Mouse (Mus musculus): Measurements from ENCODE around the gene Hoxa11.

Hoxa11 gene

DNA sequence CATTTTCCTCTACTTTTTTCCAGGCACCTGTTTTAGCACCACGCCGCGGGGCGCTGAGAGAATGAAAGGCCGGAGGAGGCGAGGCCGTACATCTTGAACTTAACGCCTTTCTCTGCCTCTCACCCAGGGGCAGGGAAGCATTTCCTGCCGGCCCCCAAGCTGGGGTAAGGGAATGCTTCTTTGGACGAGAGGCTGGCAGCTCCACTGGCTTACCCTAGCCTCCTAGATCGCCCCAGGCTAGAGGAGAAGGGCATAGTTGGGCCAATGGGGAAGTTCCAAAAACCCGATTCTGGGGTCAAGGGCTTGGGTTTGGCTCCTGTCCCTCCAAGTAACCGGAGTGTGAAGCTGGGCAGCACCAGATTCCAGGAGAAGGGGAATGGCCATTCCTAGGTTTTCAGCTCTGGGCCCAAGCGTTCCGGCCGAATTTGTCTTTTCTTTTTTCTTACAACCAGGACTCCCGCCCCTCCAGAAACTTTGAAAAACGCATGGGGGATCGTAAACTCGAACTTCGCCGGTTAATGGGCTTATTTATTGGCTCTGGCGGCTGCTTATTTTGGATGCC is 12.5 kb downstream of the Hoxa11 start:
- DNase-seq (ENCODE audit: low spot score) = no peak

- DNase-seq (ENCODE audit: low spot score) = no peak
These were observed 13.0 kb downstream of the Hoxa11 start for GRCm38 (mm10) chr6:52232568-52232965.

- DNase-seq (ENCODE audit: low spot score) = no peak
These were observed 13.6 kb downstream of the Hoxa11 start for GRCm38 (mm10) chr6:52231885-52232567.

- no peak for DNase-seq (ENCODE audit: low spot score)
These were observed 15.0 kb downstream of the Hoxa11 start, which contains the start of gene Hoxa9 for GRCm38 (mm10) chr6:52230516-52231165. TSS of gene Hoxa9 (minus strand) at chr6:52231089.

DNA sequence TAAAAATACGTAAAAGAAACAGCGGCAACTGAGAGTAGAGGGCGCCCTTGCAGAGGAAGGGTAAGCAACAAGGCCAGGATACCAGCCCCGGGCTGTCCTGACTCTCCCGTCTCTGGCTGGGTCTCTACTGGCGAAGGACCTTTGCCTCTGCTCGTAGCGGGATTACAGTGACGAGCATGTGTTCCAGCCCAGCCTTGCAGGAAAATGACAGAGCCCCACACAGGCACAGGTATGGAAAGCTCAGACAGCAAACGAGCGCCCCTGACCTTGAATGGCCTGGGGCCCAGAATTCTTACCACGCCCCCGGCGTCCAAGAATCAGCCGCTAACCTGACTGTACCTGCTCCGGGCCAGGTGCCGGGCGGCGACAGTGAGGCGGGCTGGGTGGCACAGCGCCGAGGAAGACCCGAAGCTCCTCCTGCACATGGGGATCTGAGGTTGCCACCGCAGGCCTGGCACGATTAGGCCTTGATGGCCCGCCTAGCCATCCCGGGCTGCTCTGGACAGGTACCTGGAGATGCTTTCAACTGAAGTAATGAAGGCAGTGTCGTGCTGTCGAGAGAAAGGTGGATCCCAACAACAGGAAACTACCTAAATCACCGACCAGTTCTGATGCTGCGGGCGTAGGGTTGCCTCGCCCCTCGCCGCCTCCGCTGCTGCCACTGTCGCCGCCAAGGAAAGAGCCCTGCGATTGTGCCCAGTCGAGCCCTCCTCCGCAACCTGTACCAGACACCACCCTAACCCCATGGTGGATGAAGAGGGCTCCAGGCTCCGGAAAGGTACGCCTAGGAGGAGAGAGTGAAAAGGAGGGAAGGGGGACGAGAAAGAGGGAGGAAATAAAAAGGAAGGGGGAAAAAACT is 15.8 kb downstream of the Hoxa11 start:
- no peak for DNase-seq (ENCODE audit: low spot score)

GRCm38 (mm10) chr6:52228475-52229465 is 16.8 kb downstream of the Hoxa11 start:
- DNase-seq (ENCODE audit: low spot score) = no peak

DNA sequence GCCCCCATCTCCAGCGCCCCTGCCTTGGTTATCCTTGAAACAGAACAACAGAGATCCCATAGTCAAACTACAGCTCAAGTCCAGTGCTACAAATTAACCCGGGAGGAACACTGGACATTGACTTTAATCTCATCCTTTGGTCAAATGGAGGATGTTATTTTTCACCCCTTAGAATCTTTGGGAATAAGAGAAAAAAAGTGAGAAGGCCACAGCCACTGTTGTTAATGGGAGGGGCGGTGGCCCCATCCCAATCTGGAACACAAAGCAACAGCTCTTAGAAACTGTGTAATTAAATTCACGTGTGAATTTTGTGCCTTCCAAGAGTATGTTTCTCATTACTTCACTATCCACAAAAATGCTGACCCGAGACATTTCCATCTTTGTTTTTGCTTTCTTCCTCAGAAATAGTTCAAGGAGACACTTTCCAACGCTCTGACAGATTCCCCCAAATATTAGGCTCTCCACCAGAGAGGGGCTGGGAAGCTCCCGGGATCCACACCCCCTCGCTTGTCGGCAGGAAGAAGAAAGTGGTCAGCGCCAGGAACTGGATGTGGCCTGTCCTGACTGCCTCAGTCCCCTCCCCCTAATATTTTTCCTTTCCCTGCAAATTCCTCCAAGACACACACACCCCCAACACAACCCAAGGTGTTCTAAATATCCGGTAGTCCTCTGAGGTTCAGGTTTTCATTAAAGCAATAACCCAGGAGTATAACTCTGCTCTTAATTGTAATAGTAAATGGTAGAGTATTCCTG is 18.0 kb downstream of the Hoxa11 start:
- no peak for DNase-seq (ENCODE audit: low spot score)

- no peak for DNase-seq (ENCODE audit: low spot score)
These were observed 18.9 kb downstream of the Hoxa11 start for GRCm38 (mm10) chr6:52226569-52227257.

- no peak for DNase-seq (ENCODE audit: low spot score)
These were observed 19.7 kb downstream of the Hoxa11 start for GRCm38 (mm10) chr6:52225612-52226568.

DNA sequence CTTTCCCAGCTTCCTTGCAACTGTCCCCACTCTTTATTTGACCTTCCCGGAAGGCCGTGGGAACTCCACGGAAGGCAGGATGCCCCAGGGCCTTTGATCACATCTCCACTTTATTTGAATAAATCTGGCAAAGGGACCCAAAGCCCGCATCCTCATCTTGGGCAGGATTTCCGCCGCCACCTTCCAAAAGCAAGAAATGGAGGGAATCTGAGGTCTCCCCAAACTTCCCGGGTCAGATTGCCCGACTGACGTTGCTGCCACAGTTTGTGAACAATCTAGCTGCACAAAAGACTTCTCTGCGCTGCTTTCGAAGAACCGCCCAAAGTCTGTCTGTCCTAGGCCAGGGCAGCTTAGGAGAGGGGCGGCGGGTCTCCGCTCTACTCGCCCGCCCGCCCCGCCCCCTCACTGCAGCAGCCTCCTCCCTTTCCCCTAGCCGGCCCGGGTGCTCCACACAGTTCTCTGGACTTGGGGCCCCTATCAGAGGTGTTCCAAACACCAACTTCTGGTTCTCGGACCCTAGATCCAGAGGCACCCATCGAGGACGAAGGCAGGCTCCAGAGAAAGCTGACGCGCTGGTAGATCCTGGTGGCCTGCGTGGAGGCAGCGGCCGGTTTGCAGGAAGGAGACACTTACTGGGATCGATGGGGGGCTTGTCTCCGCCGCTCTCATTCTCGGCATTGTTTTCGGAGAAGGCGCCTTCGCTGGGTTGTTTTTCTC is 20.6 kb downstream of the Hoxa11 start:
- DNase-seq (ENCODE audit: low spot score) = no peak

- DNase-seq (ENCODE audit: low spot score) = no peak
These were observed 21.5 kb downstream of the Hoxa11 start for GRCm38 (mm10) chr6:52223939-52224760.

GRCm38 (mm10) chr6:52222729-52223128 is 22.9 kb downstream of the Hoxa11 start:
- no peak for DNase-seq (ENCODE audit: low spot score)

- no peak for DNase-seq (ENCODE audit: low spot score)
These were observed 23.5 kb downstream of the Hoxa11 start for GRCm38 (mm10) chr6:52221993-52222685.

DNA sequence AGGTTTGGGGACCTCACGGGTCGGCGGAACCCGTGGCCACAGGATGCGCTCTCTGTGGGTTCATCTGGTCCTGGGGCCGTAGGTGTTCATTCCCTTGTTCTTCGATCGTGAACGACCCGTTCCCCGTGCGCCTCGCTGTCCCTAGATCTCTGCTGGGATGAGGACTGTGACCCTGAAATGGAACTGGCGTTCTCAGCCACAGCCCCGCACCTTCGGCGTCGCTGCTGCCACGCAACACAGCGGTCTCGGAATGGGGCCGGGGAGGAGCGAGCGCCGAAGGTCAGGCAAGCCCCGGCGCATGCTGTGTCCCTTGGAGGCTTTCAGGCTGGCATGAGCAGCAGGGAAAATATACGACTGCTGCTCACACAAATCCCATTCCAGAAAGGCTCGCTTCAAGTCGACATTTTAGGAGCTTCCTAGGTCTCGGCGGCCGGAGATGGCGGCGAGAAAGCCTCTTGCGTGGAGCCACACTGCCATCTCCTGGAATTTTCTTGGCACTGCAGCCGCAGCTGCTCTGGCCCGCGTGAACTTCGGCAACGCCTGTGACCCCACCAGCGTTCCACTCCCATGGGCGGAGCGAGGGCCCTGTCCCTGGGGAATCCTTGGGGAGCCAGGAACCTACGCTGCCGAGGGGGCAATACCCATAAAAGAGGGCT is 24.1 kb downstream of the Hoxa11 start, which contains the start of gene Hoxa7:
Gene Hoxa7 (minus strand): TSS at position 518 of the 656 bp plus-strand sequence.
- peak; percentile 81 for DNase-seq (ENCODE audit: low spot score)

DNA sequence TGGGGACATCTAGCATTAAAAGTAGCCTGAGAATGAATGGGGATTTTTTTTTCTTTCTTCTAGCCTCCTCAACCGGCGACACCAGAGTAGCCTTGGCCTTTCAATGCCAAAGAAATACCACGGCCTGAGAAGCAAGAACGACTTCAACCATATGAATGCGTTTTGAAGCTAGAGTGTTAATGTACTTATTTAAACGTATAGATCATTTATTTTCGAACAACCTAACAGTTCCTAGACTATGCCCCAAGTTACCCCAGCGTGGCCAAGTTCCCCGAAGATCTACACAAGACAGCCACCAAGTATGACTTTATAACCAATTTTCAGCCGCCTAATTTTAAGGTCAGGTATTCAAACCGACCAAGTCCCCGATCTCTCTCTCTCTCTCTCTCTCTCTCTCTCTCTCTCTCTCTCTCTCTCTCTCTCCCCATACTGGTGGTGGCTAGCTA is 24.7 kb downstream of the Hoxa11 start:
- no peak for DNase-seq (ENCODE audit: low spot score)

All from layer of hippocampus, adult 11-12 months (tissue).